Mouse (Mus musculus): ENCODE measurements around the gene Myo5a. TPM values are rescaled to one million over a fixed set of nuclear protein-coding genes. Genes with fewer than 3 reads are reported as not detected.
A peak's percentile ranks its signal among the peaks of the same experiment; 100 is the strongest.

Gene Myo5a
- polyA plus RNA-seq, 1 experiment from 2014 or later = 42.4 TPM

- ATAC-seq (ENCODE audit: low FRiP score, low read depth) = no peak
- no peak overlapping the region for H3K4me2 ChIP-seq (replicated peaks)
- no peak overlapping the region for H3K4me3 ChIP-seq
- H3K36me3 ChIP-seq = peaks cover 39% of the 10 kb centered on the region
- no peaks in the 10 kb centered on the region for H3K9me3 ChIP-seq
- 90% methylated on average over 5 of the region's 5 CpGs for WGBS
- H3K9ac ChIP-seq = no peak overlapping the region
- H3K27me3 ChIP-seq (replicated peaks) = no peaks in the 10 kb centered on the region
- no peaks in the 10 kb centered on the region for H3K4me1 ChIP-seq
- H3K27ac ChIP-seq = no peak overlapping the region
Observed at GRCm38 (mm10) chr9:75219942-75220341, 149.1 kb downstream of the Myo5a start.

GRCm38 (mm10) chr9:75221420-75222287, 150.8 kb downstream of the Myo5a start:
- H3K4me3 ChIP-seq = no peak overlapping the region
- H3K4me2 ChIP-seq (replicated peaks) = no peak overlapping the region
- peaks cover 24% of the 10 kb centered on the region for H3K36me3 ChIP-seq
- WGBS = 72% methylated on average over 10 of the region's 10 CpGs
- ATAC-seq (ENCODE audit: low FRiP score, low read depth) = 0 out of 2 replicates have a peak, but pooled peaks have one; percentile 17
- no peak overlapping the region for H3K9ac ChIP-seq
- H3K27ac ChIP-seq = no peak overlapping the region
- no peaks in the 10 kb centered on the region for H3K9me3 ChIP-seq
- no peaks in the 10 kb centered on the region for H3K27me3 ChIP-seq (replicated peaks)
- no peaks in the 10 kb centered on the region for H3K4me1 ChIP-seq

- ATAC-seq (ENCODE audit: low FRiP score, low read depth) = peak; percentile 39; the same call in 1 of the 2 replicates
- no peaks in the 10 kb centered on the region for H3K9me3 ChIP-seq
- H3K36me3 ChIP-seq = no peaks in the 10 kb centered on the region
- 0 out of 2 replicates have a peak within 1 kb of the TSS, but pooled peaks have one; percentile 38 for H3K9ac ChIP-seq
- H3K4me1 ChIP-seq = peaks cover 9% of the 10 kb centered on the region
- peaks cover 32% of the 10 kb centered on the region for H3K27me3 ChIP-seq (replicated peaks)
- peak within 1 kb of the TSS; percentile 37 for H3K4me3 ChIP-seq
- H3K27ac ChIP-seq = no peak within 1 kb of the TSS
- WGBS = 3% methylated on average over 48 of the region's 48 CpGs
- peak within 1 kb of the TSS; percentile 76 for H3K4me2 ChIP-seq (replicated peaks)
Observed at GRCm38 (mm10) chr9:75231841-75232746, 161.3 kb downstream of the Myo5a start, which contains the start of gene Myo5c. Gene Myo5c (plus strand): TSS chr9:75232020.

- H3K4me1 ChIP-seq = peaks cover 9% of the 10 kb centered on the region
- no peak overlapping the region for H3K27ac ChIP-seq
- H3K4me2 ChIP-seq (replicated peaks) = no peak overlapping the region
- H3K9me3 ChIP-seq = no peaks in the 10 kb centered on the region
- H3K36me3 ChIP-seq = no peaks in the 10 kb centered on the region
- H3K9ac ChIP-seq = no peak overlapping the region
- ATAC-seq (ENCODE audit: low FRiP score, low read depth) = no peak
- peaks cover 32% of the 10 kb centered on the region for H3K27me3 ChIP-seq (replicated peaks)
- WGBS = 35% methylated on average over 7 of the region's 8 CpGs
- no peak overlapping the region for H3K4me3 ChIP-seq
Observed at GRCm38 (mm10) chr9:75232860-75233259, 162.0 kb downstream of the Myo5a start.

- Histone ChIP-seq H3K27ac (no peak overlapping the region), H3K4me2 (replicated peaks) (no peak overlapping the region), H3K9ac (no peak overlapping the region), H3K27me3 (replicated peaks) (peaks cover 32% of the 10 kb centered on the region), H3K36me3 (no peaks in the 10 kb centered on the region), H3K9me3 (no peaks in the 10 kb centered on the region), H3K4me3 (no peak overlapping the region), H3K4me1 (peaks cover 9% of the 10 kb centered on the region)
- no peak for ATAC-seq (ENCODE audit: low FRiP score, low read depth)
- WGBS = 31% methylated on average over 7 of the region's 7 CpGs
Observed at GRCm38 (mm10) chr9:75234271-75234741, 163.5 kb downstream of the Myo5a start.

GRCm38 (mm10) chr9:75234983-75235627, 164.3 kb downstream of the Myo5a start:
- no peaks in the 10 kb centered on the region for H3K9me3 ChIP-seq
- H3K36me3 ChIP-seq = no peaks in the 10 kb centered on the region
- no peak overlapping the region for H3K27ac ChIP-seq
- ATAC-seq (ENCODE audit: low FRiP score, low read depth) = no peak
- H3K9ac ChIP-seq = no peak overlapping the region
- no peak overlapping the region for H3K4me3 ChIP-seq
- H3K4me1 ChIP-seq = peaks cover 9% of the 10 kb centered on the region
- 80% methylated on average over 12 of the region's 12 CpGs for WGBS
- no peak overlapping the region for H3K4me2 ChIP-seq (replicated peaks)
- peaks cover 32% of the 10 kb centered on the region for H3K27me3 ChIP-seq (replicated peaks)

GRCm38 (mm10) chr9:75235696-75236095, 164.9 kb downstream of the Myo5a start:
- no peak overlapping the region for H3K4me3 ChIP-seq
- peaks cover 9% of the 10 kb centered on the region for H3K4me1 ChIP-seq
- WGBS = 68% methylated on average over 2 of the region's 2 CpGs

GRCm38 (mm10) chr9:75236416-75237308, 165.8 kb downstream of the Myo5a start:
- H3K4me3 ChIP-seq = no peak overlapping the region
- no peak overlapping the region for H3K27ac ChIP-seq
- H3K4me1 ChIP-seq = peaks cover 8% of the 10 kb centered on the region
- ATAC-seq (ENCODE audit: low FRiP score, low read depth) = no peak
- H3K4me2 ChIP-seq (replicated peaks) = no peak overlapping the region
- H3K9me3 ChIP-seq = no peaks in the 10 kb centered on the region
- 83% methylated on average over 12 of the region's 12 CpGs for WGBS
- no peak overlapping the region for H3K9ac ChIP-seq
- no peaks in the 10 kb centered on the region for H3K36me3 ChIP-seq
- peaks cover 23% of the 10 kb centered on the region for H3K27me3 ChIP-seq (replicated peaks)

More at GRCm38 (mm10) chr9:75235696-75236095, 164.9 kb downstream of the Myo5a start:
- Histone ChIP-seq H3K27me3 (replicated peaks) (peaks cover 30% of the 10 kb centered on the region), H3K9me3 (no peaks in the 10 kb centered on the region), H3K36me3 (no peaks in the 10 kb centered on the region), H3K4me2 (replicated peaks) (no peak overlapping the region), H3K9ac (no peak overlapping the region), H3K27ac (no peak overlapping the region)
- ATAC-seq (ENCODE audit: low FRiP score, low read depth) = no peak

GRCm38 (mm10) chr9:75238179-75238578, 167.4 kb downstream of the Myo5a start:
- Histone ChIP-seq H3K27me3 (replicated peaks) (peaks cover 9% of the 10 kb centered on the region), H3K9ac (no peak overlapping the region), H3K9me3 (no peaks in the 10 kb centered on the region), H3K4me2 (replicated peaks) (no peak overlapping the region), H3K4me3 (no peak overlapping the region), H3K27ac (no peak overlapping the region), H3K4me1 (no peaks in the 10 kb centered on the region), H3K36me3 (no peaks in the 10 kb centered on the region)
- 81% methylated on average over 3 of the region's 3 CpGs for WGBS
- no peak for ATAC-seq (ENCODE audit: low FRiP score, low read depth)

GRCm38 (mm10) chr9:75243052-75243451, 172.2 kb downstream of the Myo5a start:
- no peak for ATAC-seq (ENCODE audit: low FRiP score, low read depth)
- Histone ChIP-seq H3K4me1 (no peaks in the 10 kb centered on the region), H3K9me3 (no peaks in the 10 kb centered on the region), H3K27me3 (replicated peaks) (no peaks in the 10 kb centered on the region), H3K27ac (no peak overlapping the region), H3K4me3 (no peak overlapping the region), H3K4me2 (replicated peaks) (no peak overlapping the region), H3K36me3 (no peaks in the 10 kb centered on the region), H3K9ac (no peak overlapping the region)
- WGBS = 84% methylated on average over 6 of the region's 6 CpGs
